Mouse (Mus musculus) kidney, adult 18-20 months (tissue): ENCODE results near the gene Dhrs7b.

Experiments used
- DNase-seq: peaks from one replicate; pipeline ENCODE4 v3.0.0; 2021

Gene Dhrs7b

GRCm38 (mm10) chr11:60903661-60904061 is 73.2 kb downstream of the Dhrs7b start:
- peak; percentile 47 for DNase-seq

DNA sequence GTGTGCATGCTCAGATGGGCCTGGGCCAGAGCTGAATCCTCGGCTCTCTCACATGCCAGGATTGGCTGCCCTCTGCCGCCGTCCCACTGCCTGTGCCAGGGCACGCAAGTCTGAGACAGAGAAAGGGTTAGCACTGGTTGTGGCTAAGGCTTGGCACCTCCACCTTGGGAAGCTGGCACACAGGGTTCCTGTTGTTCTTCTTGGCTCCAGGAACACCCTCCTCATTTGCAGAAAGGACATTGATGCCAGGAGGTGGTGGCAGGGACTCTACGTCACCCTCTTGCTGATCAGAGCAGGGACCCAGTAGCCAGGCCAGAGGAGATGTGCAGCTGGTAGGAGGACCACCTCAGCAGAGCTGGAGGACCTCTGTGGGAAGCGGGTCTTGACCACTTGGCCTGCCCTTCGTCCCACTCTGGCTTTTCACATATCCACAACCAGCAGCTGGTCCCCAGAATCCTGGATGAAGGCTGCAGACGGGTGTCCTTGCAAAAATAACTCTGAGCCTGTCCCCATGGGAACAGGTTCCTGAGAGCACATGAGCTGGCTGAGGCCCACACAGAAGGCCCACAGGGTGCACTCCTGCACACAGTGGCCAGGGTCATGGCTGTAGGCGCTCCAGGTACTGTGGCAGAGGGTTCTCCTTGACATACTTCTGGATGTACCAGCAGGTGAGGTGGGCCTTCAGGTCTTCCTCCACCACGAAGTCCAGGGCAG is 75.1 kb downstream of the Dhrs7b start:
- peak; percentile 40 for DNase-seq

GRCm38 (mm10) chr11:60906449-60906848 is 76.0 kb downstream of the Dhrs7b start:
- DNase-seq, result peak; percentile 25

DNA sequence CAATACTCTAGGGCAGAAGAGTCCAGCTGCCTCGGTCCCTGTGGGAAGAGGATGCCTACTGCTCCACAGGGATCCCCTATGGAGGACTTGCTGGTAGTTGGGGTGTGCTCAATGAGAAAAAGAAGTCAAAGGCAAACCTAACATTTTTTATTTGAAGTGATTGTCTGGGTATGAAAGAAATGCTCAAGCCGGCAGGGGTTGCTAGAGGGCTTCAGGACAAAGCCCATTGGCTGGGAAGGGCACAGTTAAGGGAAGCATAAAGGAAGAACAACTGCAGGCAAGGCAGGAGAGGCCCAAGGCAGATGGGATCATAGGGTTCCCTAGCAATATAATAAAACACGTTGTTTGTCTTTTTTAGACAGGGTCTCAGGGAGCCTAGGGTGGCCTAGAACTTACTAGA is 77.6 kb downstream of the Dhrs7b start:
- peak; percentile 30 for DNase-seq

DNA sequence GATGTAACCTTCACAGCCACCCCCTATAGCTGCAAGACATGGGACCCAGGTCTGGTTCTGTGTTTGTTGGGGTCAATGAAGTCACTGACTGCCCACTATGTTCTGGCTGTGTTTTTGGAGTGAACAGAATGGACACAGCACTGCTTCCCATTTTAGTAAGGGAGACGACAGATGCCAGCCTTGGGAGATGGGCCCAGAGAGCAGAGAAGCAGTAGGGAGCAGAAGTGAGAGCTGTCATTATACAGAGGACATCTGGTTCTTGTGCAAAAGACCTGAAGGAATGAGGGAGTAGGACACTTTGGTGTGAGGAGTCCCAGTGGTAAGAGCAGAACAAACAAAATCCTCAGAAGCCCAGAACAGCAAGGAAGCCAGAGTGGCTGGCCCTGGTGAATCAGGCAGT is 79.2 kb downstream of the Dhrs7b start:
- DNase-seq, result no peak
